Mouse (Mus musculus): ENCODE results near the gene Slfn8.
"Not testable (repeated sequence)": the region's sequence is repeated elsewhere in the genome, so short reads cannot be mapped to it uniquely, and the experiment has no call there.

Slfn8 gene

GRCm38 (mm10) chr11:83020621-83021020 is at the start of gene Slfn8:
TSS of gene Slfn8 (minus strand) at chr11:83020810.
- in situ Hi-C loops (cut with MboI, MseI): no loop called here

DNA sequence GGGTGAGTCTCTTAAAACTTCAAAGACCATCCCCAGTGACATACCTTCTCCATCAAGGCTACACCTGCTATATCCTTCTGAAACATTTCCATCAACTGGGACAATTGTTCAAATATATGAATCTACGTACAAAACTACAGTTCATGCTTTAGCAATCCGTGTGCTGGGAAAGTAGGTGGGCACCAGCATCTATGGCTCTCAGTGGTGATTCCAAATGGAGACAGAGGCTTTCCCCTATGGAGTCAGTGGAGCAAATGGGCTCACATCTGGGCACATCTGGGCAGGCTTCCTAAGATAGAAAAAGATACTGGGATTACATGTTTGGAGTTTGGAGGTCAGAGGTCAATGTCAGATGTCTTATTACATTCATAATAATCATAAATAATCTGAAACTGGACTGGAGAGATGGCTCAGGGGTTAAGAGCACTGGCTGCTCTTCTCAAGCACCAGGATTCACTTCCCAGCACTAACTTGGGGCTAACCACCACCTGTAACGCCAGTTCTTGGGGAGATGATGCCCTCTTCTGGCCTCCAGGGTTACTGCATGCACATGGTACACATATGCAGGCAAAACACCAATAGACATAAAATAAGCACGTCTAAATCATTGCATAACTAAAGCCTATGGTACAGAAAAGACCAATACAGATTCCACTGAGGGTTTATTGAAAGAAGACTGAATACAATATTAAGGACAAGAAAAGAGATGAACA is 47.5 kb upstream of the Slfn8 start:
- in situ Hi-C loops (cut with MboI, MseI): loop anchor here (5.0 kb wide), 2 partner anchors 41 to 49 kb away; partner anchors contain the start of gene Slfn1

- in situ Hi-C loops (cut with MboI, MseI): loop anchor here (5.0 kb wide), 2 partner anchors 40 to 50 kb away; partner anchors contain the start of gene Slfn1
These were observed 46.3 kb upstream of the Slfn8 start for GRCm38 (mm10) chr11:83066640-83067531.

GRCm38 (mm10) chr11:83065441-83066344 is 45.1 kb upstream of the Slfn8 start:
- in situ Hi-C loops (cut with MboI, MseI): loop anchor here (5.0 kb wide), 2 partner anchors 38 to 52 kb away; partner anchors contain the start of gene Slfn1

DNA sequence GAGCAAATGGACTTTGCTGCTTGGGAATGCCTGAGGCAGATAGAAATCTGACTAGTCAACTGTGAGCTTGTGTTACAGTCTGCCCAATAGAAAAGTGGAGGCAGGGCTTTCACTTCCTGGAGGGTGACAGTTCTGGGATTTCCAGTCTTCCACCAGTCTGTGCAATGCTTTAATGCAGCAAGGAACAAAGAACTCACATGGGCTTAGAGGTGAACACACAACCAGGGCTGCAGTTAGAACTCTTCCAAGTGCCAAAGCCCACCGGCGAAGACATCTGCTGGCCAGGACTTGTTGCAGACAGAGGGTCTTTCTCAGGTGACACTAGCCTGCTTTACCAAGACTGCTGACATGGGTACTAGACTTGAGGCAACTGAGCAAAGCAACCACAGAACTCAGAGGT is 44.3 kb upstream of the Slfn8 start, which contains the start of gene Slfn2:
TSS of gene Slfn2 (plus strand) at position 167 of the 400 bp plus-strand sequence.
- in situ Hi-C loops (cut with MboI, MseI): loop anchor here (5.0 kb wide), 2 partner anchors 38 to 52 kb away; partner anchors contain the start of gene Slfn1

DNA sequence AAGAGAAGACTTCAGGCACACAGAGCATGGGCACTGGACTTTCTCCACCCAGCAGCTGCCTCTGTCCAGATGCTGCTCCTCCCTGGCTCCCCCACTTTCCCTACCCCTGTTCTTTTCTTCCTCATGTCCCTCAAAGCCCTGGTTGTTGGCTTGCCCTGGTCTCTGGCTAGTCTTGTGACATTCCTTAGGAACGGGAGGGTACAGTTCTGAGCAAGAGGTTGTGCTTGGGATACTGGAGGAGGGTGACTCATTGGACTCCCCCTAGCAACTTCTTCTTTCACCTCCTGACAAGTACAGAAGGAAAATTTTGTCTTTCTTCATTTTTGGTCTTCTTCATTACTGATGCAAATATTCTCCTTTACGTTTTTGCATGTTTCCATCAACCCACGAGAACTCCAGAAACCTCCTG is 43.3 kb upstream of the Slfn8 start:
- in situ Hi-C loops (cut with MboI, MseI): no loop called here

GRCm38 (mm10) chr11:83063126-83063525 is 42.5 kb upstream of the Slfn8 start:
- in situ Hi-C loops (cut with MboI, MseI): no loop called here

GRCm38 (mm10) chr11:83061806-83062205 is 41.2 kb upstream of the Slfn8 start:
- in situ Hi-C loops (cut with MboI, MseI): no loop called here

DNA sequence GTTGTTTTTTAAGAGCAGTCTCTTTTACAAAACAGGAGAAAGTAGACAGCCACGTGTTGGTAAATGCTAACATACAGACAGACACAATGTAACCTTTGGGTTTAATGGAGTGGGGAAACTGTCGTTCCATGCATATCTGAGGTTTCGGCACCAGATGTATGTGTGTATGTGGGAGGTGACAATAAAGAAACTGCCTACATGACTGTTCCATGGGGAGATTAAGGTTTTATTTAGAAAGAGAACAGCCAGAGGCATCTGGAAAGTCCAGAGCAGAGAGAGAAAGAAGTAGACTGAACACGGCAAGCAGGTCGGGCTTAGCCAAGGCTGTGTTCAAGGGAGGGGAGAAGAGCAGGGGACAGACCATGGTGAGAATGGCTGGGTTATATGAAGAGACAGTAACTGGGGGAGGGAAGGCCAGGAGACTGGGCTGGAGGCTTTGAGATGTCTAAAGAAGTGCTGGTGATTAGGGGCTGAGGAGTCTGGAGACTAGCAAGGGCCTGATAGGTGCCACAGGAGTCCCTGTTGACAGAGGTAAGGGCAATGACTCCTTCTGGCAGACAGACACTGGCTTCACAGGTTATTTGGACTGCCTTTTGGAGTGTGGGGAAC is 39.9 kb upstream of the Slfn8 start:
- in situ Hi-C loops (cut with MboI, MseI): no loop called here

DNA sequence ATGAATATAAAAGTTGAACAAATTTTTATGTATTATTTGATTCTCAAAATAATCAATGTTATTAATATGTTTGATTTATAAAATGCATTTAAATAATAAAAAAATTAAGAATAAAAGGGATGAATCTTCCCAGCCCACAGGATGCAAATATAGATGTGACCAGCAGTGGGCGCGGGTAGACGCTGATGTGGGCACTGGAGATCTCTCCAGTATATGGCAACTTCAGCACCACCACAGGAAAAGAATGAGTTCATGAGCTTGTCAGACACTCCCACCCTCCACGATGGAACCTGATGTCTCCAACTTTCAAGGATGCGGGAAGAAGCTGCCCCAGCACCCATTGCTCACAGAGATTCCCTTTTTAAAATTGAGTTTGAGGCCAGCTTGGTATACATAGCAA is 37.3 kb upstream of the Slfn8 start:
- in situ Hi-C loops (cut with MboI, MseI): no loop called here

GRCm38 (mm10) chr11:83045642-83046041 is 25.0 kb upstream of the Slfn8 start:
- in situ Hi-C loops (cut with MboI, MseI): no loop called here

DNA sequence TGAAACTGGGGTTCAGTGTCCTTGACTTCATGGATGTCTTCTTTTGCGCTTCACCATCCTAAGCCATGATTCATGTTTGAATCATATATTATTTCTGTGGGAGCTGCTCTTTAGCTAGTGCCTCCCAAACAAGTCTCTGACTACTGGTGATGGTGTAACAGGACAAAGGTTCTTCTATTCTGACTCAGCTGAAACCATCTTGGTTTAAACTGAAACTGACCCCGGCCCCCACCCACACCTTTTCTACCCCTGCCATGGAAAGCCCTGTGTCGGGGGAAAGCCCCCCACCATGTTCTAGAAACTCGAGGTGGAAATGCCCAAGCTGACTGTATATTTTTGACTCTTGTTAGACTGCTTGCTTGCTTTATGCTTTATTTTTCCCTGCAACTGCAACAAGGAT is 23.3 kb upstream of the Slfn8 start:
- in situ Hi-C loops (cut with MboI, MseI): no loop called here

DNA sequence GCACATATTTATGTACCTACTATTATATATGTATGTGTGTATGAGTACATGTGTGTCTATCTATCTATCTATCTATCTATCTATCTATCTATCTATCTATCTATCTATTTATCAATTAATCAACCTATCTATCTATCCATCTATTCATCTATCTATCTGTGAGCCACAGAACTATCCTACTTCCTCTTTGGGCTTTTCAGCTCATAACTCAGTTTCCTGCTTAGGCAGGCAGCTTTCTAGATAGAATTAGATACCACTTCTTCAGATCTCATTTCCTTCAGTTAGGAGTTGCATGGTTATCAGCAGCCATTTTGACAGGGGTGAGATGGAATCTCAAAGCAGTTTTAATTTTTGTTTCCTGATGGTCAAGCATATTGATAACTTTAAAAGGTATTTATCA is 20.4 kb upstream of the Slfn8 start:
- in situ Hi-C loops (cut with MboI, MseI): no loop called here

- in situ Hi-C loops (cut with MboI, MseI): no loop called here
These were observed 19.7 kb upstream of the Slfn8 start for GRCm38 (mm10) chr11:83040325-83040724.

GRCm38 (mm10) chr11:83039796-83040195 is 19.2 kb upstream of the Slfn8 start:
- in situ Hi-C loops (cut with MboI, MseI): no loop called here

DNA sequence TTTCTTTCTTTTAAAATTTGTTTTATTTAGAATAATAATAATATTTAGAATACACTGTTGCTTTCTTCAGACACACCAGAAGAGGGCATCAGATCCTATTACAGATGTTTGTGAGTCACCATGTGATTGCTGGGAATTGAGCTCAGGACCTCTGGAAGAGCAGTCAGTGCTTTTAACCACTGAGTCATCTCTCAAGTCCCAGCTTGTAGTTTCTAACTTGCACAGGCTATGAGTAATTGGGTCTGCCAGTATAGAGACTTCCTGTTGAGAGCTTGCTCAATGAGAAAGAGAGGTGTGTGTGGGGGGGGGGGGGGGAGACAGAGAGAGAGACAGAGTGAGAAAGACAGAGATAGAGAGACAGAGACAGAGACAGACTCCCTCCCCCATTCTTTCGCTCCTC is 18.5 kb upstream of the Slfn8 start:
- in situ Hi-C loops (cut with MboI, MseI): no loop called here

DNA sequence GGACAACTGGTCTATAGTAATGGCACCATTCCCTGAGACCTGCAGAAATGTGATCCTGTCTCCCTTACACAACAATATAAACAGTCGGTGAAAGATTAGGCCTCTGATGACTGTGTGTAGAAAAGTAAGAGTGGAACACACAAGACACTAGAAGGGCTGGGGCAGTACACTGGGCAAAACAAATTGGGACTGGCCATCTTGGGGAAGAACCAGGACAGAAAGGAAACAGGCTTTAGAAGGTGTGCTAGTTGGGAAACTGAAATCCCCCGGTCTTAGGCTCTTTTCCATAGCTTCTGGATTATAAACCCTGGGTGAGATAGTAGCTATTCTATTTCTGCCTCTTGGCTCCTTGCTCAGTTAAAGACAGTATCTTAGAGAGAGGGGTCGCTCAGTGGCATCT is 18.1 kb upstream of the Slfn8 start:
- in situ Hi-C loops (cut with MboI, MseI): not testable (repeated sequence)

GRCm38 (mm10) chr11:83019561-83020519 is 770 bp downstream of the Slfn8 start:
- in situ Hi-C loops (cut with MboI, MseI): not testable (repeated sequence)

- in situ Hi-C loops (cut with MboI, MseI): no loop called here
These were observed 4.5 kb downstream of the Slfn8 start for GRCm38 (mm10) chr11:83016093-83016492.

DNA sequence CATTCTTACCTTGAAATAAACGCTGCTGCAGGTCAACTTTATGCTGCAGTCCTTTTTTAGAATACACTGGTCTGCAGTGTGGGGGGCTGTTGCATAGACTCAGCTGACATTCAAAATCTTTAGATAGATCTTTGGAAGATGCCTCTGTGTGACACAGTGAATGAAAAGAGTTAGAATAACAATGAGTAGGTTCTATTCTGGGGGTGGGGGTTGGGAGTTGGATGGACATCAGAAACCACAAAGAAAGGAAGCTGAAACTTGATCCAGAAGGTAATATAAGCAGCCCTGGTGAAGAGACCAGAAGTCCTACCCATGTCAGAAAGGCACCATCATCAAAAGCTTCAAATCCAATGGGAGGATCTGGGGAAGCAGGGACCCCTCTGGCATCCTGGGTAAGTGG is 7.3 kb downstream of the Slfn8 start:
- in situ Hi-C loops (cut with MboI, MseI): no loop called here
